Mouse (Mus musculus): ENCODE data around the gene Slc25a33. TPM values are rescaled to one million over a fixed set of nuclear protein-coding genes. Genes with fewer than 3 reads are reported as not detected.

Gene Slc25a33
- 1.4 TPM for polyA plus RNA-seq (2015; fragmentation: Illumina TruSeq; extraction: RNeasy Lipid Tissue Mini Kit (QIAGEN cat#74804); ENCODE audit: insufficient read depth, low read depth, low replicate concordance)

GRCm38 (mm10) chr4:149774094-149774470 is at the start of gene Slc25a33:
Slc25a33 (minus strand) TSS chr4:149774277.

GRCm38 (mm10) chr4:149737383-149738324 is 36.4 kb downstream of the Slc25a33 start, which contains the start of gene Tmem201:
Tmem201 (minus strand) TSS chr4:149738044.

GRCm38 (mm10) chr4:149702210-149702979 is 71.7 kb downstream of the Slc25a33 start, which contains the start of gene Pik3cd:
Pik3cd (minus strand) TSS chr4:149702571.

Other genes with a start within 250 kb of the Slc25a33 start
- 27.4 TPM for gene Clstn1, start 187.8 kb downstream of the Slc25a33 start, polyA plus RNA-seq (2015; fragmentation: Illumina TruSeq; extraction: RNeasy Lipid Tissue Mini Kit (QIAGEN cat#74804); ENCODE audit: insufficient read depth, low read depth, low replicate concordance)
- gene Pik3cd, start 71.7 kb downstream of the Slc25a33 start, polyA plus RNA-seq (2015; fragmentation: Illumina TruSeq; extraction: RNeasy Lipid Tissue Mini Kit (QIAGEN cat#74804); ENCODE audit: insufficient read depth, low read depth, low replicate concordance): 1.4 TPM
- 3.4 TPM for gene Tmem201, start 36.2 kb downstream of the Slc25a33 start, polyA plus RNA-seq (2015; fragmentation: Illumina TruSeq; extraction: RNeasy Lipid Tissue Mini Kit (QIAGEN cat#74804); ENCODE audit: insufficient read depth, low read depth, low replicate concordance)
- gene Spsb1, start 180.8 kb upstream of the Slc25a33 start, polyA plus RNA-seq (2015; fragmentation: Illumina TruSeq; extraction: RNeasy Lipid Tissue Mini Kit (QIAGEN cat#74804); ENCODE audit: insufficient read depth, low read depth, low replicate concordance): 3.3 TPM
- 9.9 TPM for gene H6pd, start 234.7 kb upstream of the Slc25a33 start, polyA plus RNA-seq (2015; fragmentation: Illumina TruSeq; extraction: RNeasy Lipid Tissue Mini Kit (QIAGEN cat#74804); ENCODE audit: insufficient read depth, low read depth, low replicate concordance)

Data from pancreas, adult 10 weeks (tissue).